Mouse (Mus musculus): ENCODE data around the gene Nabp2. TPM values are rescaled to one million over a fixed set of nuclear protein-coding genes. Genes with fewer than 3 reads are reported as not detected.

Gene Nabp2
- total RNA-seq, 2 experiments from 2014 or later: 59.1 to 79.3 TPM

- peak; percentile 6; the same call in 1 of the 2 replicates for ATAC-seq (ENCODE audit: poor library complexity, severe bottlenecking)
These were observed 43.3 kb downstream of the Nabp2 start for GRCm38 (mm10) chr10:128367899-128368401.

DNA sequence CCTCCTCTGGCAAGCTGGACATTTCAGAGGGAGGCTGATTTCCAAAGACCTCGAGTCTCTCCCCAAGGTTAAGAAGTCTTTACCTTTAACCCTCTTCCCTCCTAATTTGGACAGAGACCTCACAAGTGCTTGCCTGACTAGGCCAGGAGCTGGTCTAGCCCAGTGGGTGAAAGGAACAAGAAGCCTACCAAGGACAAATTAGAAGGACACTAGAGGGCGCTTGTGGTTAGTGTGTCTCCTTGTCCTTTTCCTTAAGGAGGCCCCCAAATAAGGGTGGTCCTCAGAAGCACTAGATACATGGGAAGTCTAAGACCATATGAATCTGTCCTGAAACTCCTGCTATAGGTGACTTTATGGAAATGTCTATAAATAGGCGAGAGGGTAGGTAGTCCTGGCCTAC lies 48.7 kb downstream of the Nabp2 start:
- no peak for ATAC-seq (ENCODE audit: poor library complexity, severe bottlenecking)

DNA sequence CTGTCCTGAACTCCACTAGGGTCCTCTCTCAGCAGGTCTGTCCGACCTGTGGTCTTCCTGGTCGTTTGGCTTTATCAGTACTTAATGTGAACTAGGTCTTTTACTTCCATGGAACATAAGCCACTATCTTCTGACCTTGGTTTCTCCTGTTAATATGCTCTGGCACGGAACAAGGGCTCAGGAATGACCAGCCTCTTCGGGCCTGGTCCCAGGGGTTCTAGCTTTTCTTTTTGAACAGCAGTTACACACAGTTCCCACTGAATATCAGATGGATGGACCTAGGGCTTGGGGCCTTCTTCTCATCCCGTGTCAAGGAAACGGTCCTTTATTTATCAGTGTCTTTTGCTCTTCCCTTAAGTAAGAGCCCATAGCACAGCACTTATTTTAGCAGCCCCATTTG lies 49.5 kb downstream of the Nabp2 start:
- ATAC-seq (ENCODE audit: poor library complexity, severe bottlenecking): no peak

DNA sequence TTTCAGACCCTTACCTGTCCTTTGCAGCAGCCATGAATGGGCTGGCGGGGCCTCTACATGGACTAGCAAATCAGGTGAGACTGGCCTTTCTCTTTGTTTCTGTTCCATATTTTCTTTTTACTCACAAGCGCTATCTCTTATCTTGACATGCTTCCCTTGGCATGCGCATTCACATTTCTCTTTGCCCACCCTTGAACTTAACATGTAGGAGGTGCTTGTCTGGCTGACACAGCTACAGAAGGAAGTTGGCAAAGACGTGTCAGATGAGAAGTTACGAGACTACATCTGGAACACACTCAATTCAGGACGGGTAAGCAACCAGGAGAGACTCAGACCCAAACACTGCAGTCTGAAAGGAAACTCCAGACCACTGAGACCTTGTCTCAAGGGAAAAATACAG lies 52.1 kb downstream of the Nabp2 start:
- ATAC-seq (ENCODE audit: poor library complexity, severe bottlenecking): no peak

GRCm38 (mm10) chr10:128358796-128359195 lies 52.5 kb downstream of the Nabp2 start:
- peak; percentile 74 for ATAC-seq (ENCODE audit: poor library complexity, severe bottlenecking)

Other genes starting within 250 kb of the Nabp2 start
- 2.9 and 4.0 TPM in 2 replicates for gene Rbms2, start 231.2 kb downstream of the Nabp2 start, total RNA-seq (2015)
- 1.5 and 5.4 TPM in 2 replicates for gene Rbms2, start 231.2 kb downstream of the Nabp2 start, total RNA-seq (2017)
- gene Gls2, start 217.0 kb downstream of the Nabp2 start, total RNA-seq (2015): 0.71 TPM in 1 of 2 replicates, not detected in the other
- gene Gls2, start 217.0 kb downstream of the Nabp2 start, total RNA-seq (2017): not detected in 2 replicates
- 6.5 and 6.9 TPM in 2 replicates for gene Spryd4, start 199.7 kb downstream of the Nabp2 start, total RNA-seq (2015)
- gene Spryd4, start 199.7 kb downstream of the Nabp2 start, total RNA-seq (2017): 9.0 and 10.6 TPM in 2 replicates
- not detected in 2 replicates for gene Mip, start 185.7 kb downstream of the Nabp2 start, total RNA-seq (2015)
- 0.33 TPM in 1 of 2 replicates, not detected in the other for gene Mip, start 185.7 kb downstream of the Nabp2 start, total RNA-seq (2017)
- gene Timeless, start 179.4 kb downstream of the Nabp2 start, total RNA-seq (2015): 14.1 and 16.1 TPM in 2 replicates
- gene Timeless, start 179.4 kb downstream of the Nabp2 start, total RNA-seq (2017): 33.2 and 34.2 TPM in 2 replicates
- gene Apon, start 157.4 kb downstream of the Nabp2 start, total RNA-seq (2015): 0.36 TPM in 1 of 2 replicates, not detected in the other
- gene Apon, start 157.4 kb downstream of the Nabp2 start, total RNA-seq (2017): 1.2 TPM in 1 of 2 replicates, not detected in the other
- 0.21 TPM in 1 of 2 replicates, not detected in the other for gene Apof, start 142.8 kb downstream of the Nabp2 start, total RNA-seq (2015)
- not detected in 2 replicates for gene Apof, start 142.8 kb downstream of the Nabp2 start, total RNA-seq (2017)
- 25.5 and 28.5 TPM in 2 replicates for gene Stat2, start 140.9 kb downstream of the Nabp2 start, total RNA-seq (2015)
- 20.2 and 33.6 TPM in 2 replicates for gene Stat2, start 140.9 kb downstream of the Nabp2 start, total RNA-seq (2017)
- gene Il23a, start 112.7 kb downstream of the Nabp2 start, total RNA-seq (2015): not detected in 2 replicates
- 0.12 TPM in 1 of 2 replicates, not detected in the other for gene Il23a, start 112.7 kb downstream of the Nabp2 start, total RNA-seq (2017)
- gene Pan2, start 108.2 kb downstream of the Nabp2 start, total RNA-seq (2015): 17.3 and 17.7 TPM in 2 replicates
- gene Pan2, start 108.2 kb downstream of the Nabp2 start, total RNA-seq (2017): 14.0 and 14.9 TPM in 2 replicates
- 73.3 and 78.6 TPM in 2 replicates for gene Cnpy2, start 89.0 kb downstream of the Nabp2 start, total RNA-seq (2015)
- gene Cnpy2, start 89.0 kb downstream of the Nabp2 start, total RNA-seq (2017): 81.0 and 84.5 TPM in 2 replicates
- gene Cs, start 73.8 kb downstream of the Nabp2 start, total RNA-seq (2015): 158 and 160 TPM in 2 replicates
- gene Cs, start 73.8 kb downstream of the Nabp2 start, total RNA-seq (2017): 95.0 and 116 TPM in 2 replicates
- gene Coq10a, start 42.5 kb downstream of the Nabp2 start, total RNA-seq (2015): 22.6 and 24.4 TPM in 2 replicates
- 14.1 and 19.2 TPM in 2 replicates for gene Coq10a, start 42.5 kb downstream of the Nabp2 start, total RNA-seq (2017)
- 35.2 and 37.0 TPM in 2 replicates for gene Ankrd52, start 34.4 kb downstream of the Nabp2 start, total RNA-seq (2015)
- gene Ankrd52, start 34.4 kb downstream of the Nabp2 start, total RNA-seq (2017): 9.3 and 13.7 TPM in 2 replicates
- gene Slc39a5, start 10.3 kb downstream of the Nabp2 start, total RNA-seq (2015): not detected in 2 replicates
- not detected in 2 replicates for gene Slc39a5, start 10.3 kb downstream of the Nabp2 start, total RNA-seq (2017)
- 16.4 and 17.6 TPM in 2 replicates for gene Rnf41, start 165 bp upstream of the Nabp2 start, total RNA-seq (2015)
- gene Rnf41, start 165 bp upstream of the Nabp2 start, total RNA-seq (2017): 24.6 and 26.1 TPM in 2 replicates
- 73.1 and 82.3 TPM in 2 replicates for gene Smarcc2, start 47.8 kb upstream of the Nabp2 start, total RNA-seq (2015)
- gene Smarcc2, start 47.8 kb upstream of the Nabp2 start, total RNA-seq (2017): 63.1 and 78.4 TPM in 2 replicates
- 1,624 and 1,690 TPM in 2 replicates for gene Myl6, start 82.7 kb upstream of the Nabp2 start, total RNA-seq (2015)
- 1,921 and 2,467 TPM in 2 replicates for gene Myl6, start 82.7 kb upstream of the Nabp2 start, total RNA-seq (2017)
- gene Myl6b, start 87.2 kb upstream of the Nabp2 start, total RNA-seq (2015): 3.4 and 5.8 TPM in 2 replicates
- gene Myl6b, start 87.2 kb upstream of the Nabp2 start, total RNA-seq (2017): 0.99 and 2.0 TPM in 2 replicates
- 125 and 127 TPM in 2 replicates for gene Esyt1, start 114.4 kb upstream of the Nabp2 start, total RNA-seq (2015)
- gene Esyt1, start 114.4 kb upstream of the Nabp2 start, total RNA-seq (2017): 266 and 267 TPM in 2 replicates
- 6.0 and 8.1 TPM in 2 replicates for gene Zc3h10, start 136.3 kb upstream of the Nabp2 start, total RNA-seq (2015)
- 12.9 and 14.5 TPM in 2 replicates for gene Zc3h10, start 136.3 kb upstream of the Nabp2 start, total RNA-seq (2017)
- 2,152 and 2,213 TPM in 2 replicates for gene Rpl41, start 137.8 kb upstream of the Nabp2 start, total RNA-seq (2015)
- gene Rpl41, start 137.8 kb upstream of the Nabp2 start, total RNA-seq (2017): 1,919 and 2,042 TPM in 2 replicates
- 116 TPM in 2 replicates for gene Pa2g4, start 154.5 kb upstream of the Nabp2 start, total RNA-seq (2015)
- gene Pa2g4, start 154.5 kb upstream of the Nabp2 start, total RNA-seq (2017): 90.4 and 95.0 TPM in 2 replicates
- 2.5 and 2.8 TPM in 2 replicates for gene Erbb3, start 178.2 kb upstream of the Nabp2 start, total RNA-seq (2015)
- 1.5 and 2.1 TPM in 2 replicates for gene Erbb3, start 178.2 kb upstream of the Nabp2 start, total RNA-seq (2017)
- 1,237 and 1,288 TPM in 2 replicates for gene Rps26, start 215.3 kb upstream of the Nabp2 start, total RNA-seq (2015)
- gene Rps26, start 215.3 kb upstream of the Nabp2 start, total RNA-seq (2017): 518 and 577 TPM in 2 replicates
- 0.14 TPM in 1 of 2 replicates, not detected in the other for gene Ikzf4, start 234.5 kb upstream of the Nabp2 start, total RNA-seq (2015)
- gene Ikzf4, start 234.5 kb upstream of the Nabp2 start, total RNA-seq (2017): not detected in 2 replicates

Data from megakaryocyte, adult 5-6 weeks (primary cell).